Mouse (Mus musculus): ENCODE measurements around the gene Rin1. TPM values are rescaled to one million over a fixed set of nuclear protein-coding genes. Genes with fewer than 3 reads are reported as not detected.
"Not testable (repeated sequence)": the region's sequence is repeated elsewhere in the genome, so short reads cannot be mapped to it uniquely, and the experiment has no call there.

Gene Rin1
- 1.3 and 2.1 TPM in 2 replicates for polyA plus RNA-seq (2015; fragmentation: Nextera tagmentation; extraction: Ambion mirVana)

GRCm38 (mm10) chr19:5050047-5050905 lies at the start of gene Rin1:
Rin1 (plus strand) TSS chr19:5050481.
- Histone ChIP-seq H3K27me3 (peaks cover 56% of the 10 kb centered on the region), H3K4me3 (replicated peaks) (no peak within 1 kb of the TSS), H3K4me1 (replicated peaks) (peaks cover 25% of the 10 kb centered on the region), H3K27ac (no peak within 1 kb of the TSS), H3K9ac (replicated peaks) (peak within 1 kb of the TSS; percentile 39; the same call in 1 of the 2 replicates), H3K4me2 (replicated peaks) (no peak within 1 kb of the TSS; the same call in 1 of the 2 replicates), H3K36me3 (peaks cover 43% of the 10 kb centered on the region), H3K9me3 (no peaks in the 10 kb centered on the region)
- 13% methylated on average over 14 of the region's 14 CpGs for WGBS
- peak; percentile 53 for ATAC-seq

GRCm38 (mm10) chr19:5001666-5002406 lies 48.4 kb upstream of the Rin1 start:
- ATAC-seq: peak; percentile 98
- Histone ChIP-seq H3K4me1 (replicated peaks) (peaks cover 26% of the 10 kb centered on the region), H3K4me2 (replicated peaks) (peak overlapping the region; percentile 64), H3K9ac (replicated peaks) (peak overlapping the region; percentile 67), H3K36me3 (no peaks in the 10 kb centered on the region), H3K27me3 (peaks cover 15% of the 10 kb centered on the region; the same call in 1 of the 2 replicates), H3K9me3 (peaks cover 4% of the 10 kb centered on the region; the same call in 1 of the 2 replicates), H3K4me3 (replicated peaks) (peak overlapping the region; percentile 37), H3K27ac (peak overlapping the region; percentile 92)
- WGBS: under 1% methylated on average over 39 of the region's 39 CpGs

- H3K9me3 ChIP-seq; H3K36me3 ChIP-seq; H3K4me2 ChIP-seq (replicated peaks); H3K4me3 ChIP-seq (replicated peaks); H3K27ac ChIP-seq; ATAC-seq; H3K9ac ChIP-seq (replicated peaks); H3K27me3 ChIP-seq: not testable (repeated sequence)
- 64% methylated on average over 2 of the region's 2 CpGs for WGBS
- peaks cover 14% of the 10 kb centered on the region for H3K4me1 ChIP-seq (replicated peaks)
These were observed 46.6 kb upstream of the Rin1 start for GRCm38 (mm10) chr19:5003644-5004043.

GRCm38 (mm10) chr19:5004925-5005324 lies 45.4 kb upstream of the Rin1 start:
- no peak for ATAC-seq
- Histone ChIP-seq H3K4me3 (replicated peaks) (no peak overlapping the region), H3K4me1 (replicated peaks) (peaks cover 13% of the 10 kb centered on the region), H3K9ac (replicated peaks) (no peak overlapping the region), H3K27ac (no peak overlapping the region), H3K4me2 (replicated peaks) (no peak overlapping the region), H3K9me3 (peaks cover 4% of the 10 kb centered on the region; the same call in 1 of the 2 replicates), H3K27me3 (0 out of 2 replicates have a peak, but pooled peaks cover 4% of the 10 kb centered on the region), H3K36me3 (no peaks in the 10 kb centered on the region)
- 83% methylated on average over 4 of the region's 4 CpGs for WGBS

GRCm38 (mm10) chr19:5013138-5013537 lies 37.1 kb upstream of the Rin1 start:
- Histone ChIP-seq H3K9me3 (no peaks in the 10 kb centered on the region), H3K9ac (replicated peaks) (no peak overlapping the region), H3K4me3 (replicated peaks) (no peak overlapping the region), H3K4me1 (replicated peaks) (no peaks in the 10 kb centered on the region), H3K27ac (no peak overlapping the region), H3K36me3 (no peaks in the 10 kb centered on the region), H3K4me2 (replicated peaks) (no peak overlapping the region), H3K27me3 (peaks cover 3% of the 10 kb centered on the region; the same call in 1 of the 2 replicates)
- WGBS: 84% methylated on average over 8 of the region's 8 CpGs
- no peak for ATAC-seq

GRCm38 (mm10) chr19:5014961-5015398 lies 35.3 kb upstream of the Rin1 start:
- Histone ChIP-seq H3K27ac (no peak overlapping the region), H3K36me3 (no peaks in the 10 kb centered on the region), H3K27me3 (peaks cover 3% of the 10 kb centered on the region; the same call in 1 of the 2 replicates), H3K4me3 (replicated peaks) (no peak overlapping the region), H3K9me3 (no peaks in the 10 kb centered on the region), H3K4me1 (replicated peaks) (no peaks in the 10 kb centered on the region), H3K9ac (replicated peaks) (no peak overlapping the region), H3K4me2 (replicated peaks) (no peak overlapping the region)
- ATAC-seq: no peak
- 14% methylated on average over 8 of the region's 8 CpGs for WGBS

GRCm38 (mm10) chr19:5016221-5016742 lies 34.0 kb upstream of the Rin1 start:
- Histone ChIP-seq H3K9ac (replicated peaks) (no peak overlapping the region), H3K4me1 (replicated peaks) (no peaks in the 10 kb centered on the region), H3K27ac (no peak overlapping the region), H3K4me2 (replicated peaks) (no peak overlapping the region), H3K4me3 (replicated peaks) (no peak overlapping the region), H3K27me3 (peaks cover 3% of the 10 kb centered on the region; the same call in 1 of the 2 replicates), H3K9me3 (no peaks in the 10 kb centered on the region), H3K36me3 (no peaks in the 10 kb centered on the region)
- ATAC-seq: no peak
- WGBS: 54% methylated on average over 10 of the region's 10 CpGs

- no peak overlapping the region for H3K27ac ChIP-seq
- no peaks in the 10 kb centered on the region for H3K36me3 ChIP-seq
- no peak overlapping the region for H3K9ac ChIP-seq (replicated peaks)
- peaks cover 3% of the 10 kb centered on the region; the same call in 1 of the 2 replicates for H3K27me3 ChIP-seq
- H3K4me1 ChIP-seq (replicated peaks): no peaks in the 10 kb centered on the region
- no peak overlapping the region for H3K4me3 ChIP-seq (replicated peaks)
- H3K9me3 ChIP-seq: no peaks in the 10 kb centered on the region
- 25% methylated on average over 12 of the region's 12 CpGs for WGBS
- H3K4me2 ChIP-seq (replicated peaks): no peak overlapping the region
- no peak for ATAC-seq
These were observed 33.5 kb upstream of the Rin1 start for GRCm38 (mm10) chr19:5016782-5017181.

- Histone ChIP-seq H3K27ac (no peak overlapping the region), H3K4me1 (replicated peaks) (no peaks in the 10 kb centered on the region), H3K4me2 (replicated peaks) (no peak overlapping the region), H3K9me3 (no peaks in the 10 kb centered on the region), H3K4me3 (replicated peaks) (no peak overlapping the region), H3K36me3 (no peaks in the 10 kb centered on the region), H3K27me3 (peaks cover 3% of the 10 kb centered on the region; the same call in 1 of the 2 replicates), H3K9ac (replicated peaks) (no peak overlapping the region)
- no peak for ATAC-seq
- 84% methylated on average over 4 of the region's 4 CpGs for WGBS
These were observed 32.7 kb upstream of the Rin1 start for GRCm38 (mm10) chr19:5017611-5018010.

GRCm38 (mm10) chr19:5018191-5018590 lies 32.1 kb upstream of the Rin1 start:
- ATAC-seq: no peak
- WGBS: 84% methylated on average over 3 of the region's 3 CpGs
- Histone ChIP-seq H3K27me3 (peaks cover 3% of the 10 kb centered on the region; the same call in 1 of the 2 replicates), H3K36me3 (no peaks in the 10 kb centered on the region), H3K27ac (no peak overlapping the region), H3K9me3 (no peaks in the 10 kb centered on the region), H3K4me2 (replicated peaks) (no peak overlapping the region), H3K4me3 (replicated peaks) (no peak overlapping the region), H3K9ac (replicated peaks) (no peak overlapping the region), H3K4me1 (replicated peaks) (0 out of 2 replicates have a peak, but pooled peaks cover under 1% of the 10 kb centered on the region)

GRCm38 (mm10) chr19:5021416-5021815 lies 28.9 kb upstream of the Rin1 start:
- no peak for ATAC-seq
- no peak overlapping the region for H3K4me2 ChIP-seq (replicated peaks)
- no peaks in the 10 kb centered on the region; the same call in 1 of the 2 replicates for H3K27me3 ChIP-seq
- H3K9ac ChIP-seq (replicated peaks): no peak overlapping the region
- H3K9me3 ChIP-seq: no peaks in the 10 kb centered on the region
- peaks cover 11% of the 10 kb centered on the region for H3K4me1 ChIP-seq (replicated peaks)
- H3K36me3 ChIP-seq: 0 out of 2 replicates have a peak, but pooled peaks cover 4% of the 10 kb centered on the region
- no peak overlapping the region for H3K4me3 ChIP-seq (replicated peaks)
- no peak overlapping the region for H3K27ac ChIP-seq
- WGBS: 88% methylated on average over 2 of the region's 2 CpGs

All from midbrain, embryonic 13.5 days (tissue).